Comparison of ENCODE assay signal across 24 mouse cellular contexts in genomic region chr10:39736187-39736586, GRCm38 (mm10). TPM values are rescaled to one million over a fixed set of nuclear protein-coding genes. Genes with fewer than 3 reads are reported as not detected.
DNase-seq lines count a peak whose midpoint lies in the region; ATAC-seq lines count a peak whose summit lies in the region.
"Had no signal": no experiment of that assay in that cellular context is flagged by ENCODE, and none has a peak within 500 bp of the region (broad histone marks: within the 10 kb centered on the region; RNA-seq: fewer than 3 reads in every experiment).

No protein-coding gene starts in this region.

- WGBS in hindbrain, embryonic 14.5 days = 72% methylated on average over 4 of the region's 4 CpGs
- WGBS in hindbrain, embryonic 13.5 days = 71% methylated on average over 4 of the region's 4 CpGs
- WGBS in neural tube, embryonic 13.5 days = 70% methylated on average over 4 of the region's 4 CpGs
- 77% methylated on average over 4 of the region's 4 CpGs for WGBS in neural tube, embryonic 15.5 days

- no peak for ATAC-seq in hindbrain, embryonic 14.5 days (ENCODE audit: low FRiP score)
- no peak for ATAC-seq in hindbrain, embryonic 13.5 days (ENCODE audit: low FRiP score)
- no peak for ATAC-seq in neural tube, embryonic 13.5 days (ENCODE audit: low read depth)
- ATAC-seq in neural tube, embryonic 15.5 days (ENCODE audit: low FRiP score) = no peak
- ATAC-seq in erythroid progenitor cell, adult 5-6 weeks (replicated peaks; ENCODE audit: low FRiP score, poor library complexity, severe bottlenecking) = no peak
- ATAC-seq: activated CD4-positive, CD25-positive, alpha-beta regulatory T cell, adult 4 months; forebrain, embryonic 14.5 days; forebrain, postnatal 0 days; hindbrain, embryonic 16.5 days; intestine, embryonic 16.5 days had no signal

- H3K4me2 ChIP-seq in hindbrain, embryonic 14.5 days (replicated peaks) = peak overlapping the region; percentile 15; the same call in 1 of the 2 replicates
- no peak overlapping the region for H3K4me2 ChIP-seq in hindbrain, embryonic 13.5 days
- 0 out of 2 replicates have a peak overlapping the region, but pooled peaks have one; percentile 3 for H3K4me2 ChIP-seq in neural tube, embryonic 13.5 days
- H3K4me2 ChIP-seq in neural tube, embryonic 15.5 days = 0 out of 2 replicates have a peak overlapping the region, but pooled peaks have one; percentile 13
- H3K4me2 ChIP-seq: heart, embryonic 13.5 days had no signal

- no peak for DNase-seq in hindbrain, embryonic 14.5 days (ENCODE audit: low spot score)
- no peak for DNase-seq in neural tube, embryonic 10.5 days (ENCODE audit: extremely low spot score, low spot score)
- DNase-seq in WW6 (ENCODE audit: low read depth, low spot score) = peak; percentile 50
- no peak for DNase-seq in heart, adult 11 months
- DNase-seq: adrenal gland, adult 8-10 months; adrenal gland, postnatal 25 days; cerebellum, adult 11-12 months; cerebellum, adult 8-10 months; cerebellum, postnatal 14 days; forebrain, postnatal 0 days; gastrocnemius, postnatal 25 days; heart, adult 2 months; heart, postnatal 14 days; heart, postnatal 4 days had no signal

- peaks cover 13% of the 10 kb centered on the region for H3K4me1 ChIP-seq in hindbrain, embryonic 14.5 days (replicated peaks; ENCODE audit: control insufficient read depth, insufficient read depth, low read length)
- peaks cover 22% of the 10 kb centered on the region for H3K4me1 ChIP-seq in hindbrain, embryonic 13.5 days (replicated peaks)
- peaks cover 27% of the 10 kb centered on the region for H3K4me1 ChIP-seq in neural tube, embryonic 13.5 days (replicated peaks)
- H3K4me1 ChIP-seq in neural tube, embryonic 15.5 days = peaks cover 12% of the 10 kb centered on the region

- no peak overlapping the region for H3K27ac ChIP-seq in hindbrain, embryonic 14.5 days
- no peak overlapping the region for H3K27ac ChIP-seq in hindbrain, embryonic 13.5 days
- no peak overlapping the region for H3K27ac ChIP-seq in neural tube, embryonic 13.5 days (replicated peaks)
- no peak overlapping the region for H3K27ac ChIP-seq in neural tube, embryonic 15.5 days (replicated peaks)
- H3K27ac ChIP-seq: heart, adult 2 months; heart, embryonic 10.5 days; heart, embryonic 13.5 days had no signal

- no peak overlapping the region for H3K4me3 ChIP-seq in hindbrain, embryonic 14.5 days (replicated peaks; ENCODE audit: low read length)
- no peak overlapping the region for H3K4me3 ChIP-seq in hindbrain, embryonic 13.5 days
- H3K4me3 ChIP-seq in neural tube, embryonic 13.5 days = no peak overlapping the region
- H3K4me3 ChIP-seq in neural tube, embryonic 15.5 days (replicated peaks) = no peak overlapping the region
- H3K4me3 ChIP-seq: heart, adult 2 months; heart, embryonic 10.5 days; heart, embryonic 13.5 days had no signal

- no peaks in the 10 kb centered on the region for H3K36me3 ChIP-seq in hindbrain, embryonic 14.5 days (replicated peaks; ENCODE audit: control insufficient read depth, insufficient read depth)
- H3K36me3 ChIP-seq in hindbrain, embryonic 13.5 days = no peaks in the 10 kb centered on the region
- H3K36me3 ChIP-seq in neural tube, embryonic 13.5 days = no peaks in the 10 kb centered on the region
- no peaks in the 10 kb centered on the region for H3K36me3 ChIP-seq in neural tube, embryonic 15.5 days
- H3K36me3 ChIP-seq: heart, embryonic 10.5 days; heart, embryonic 13.5 days had no signal

- H3K27me3 ChIP-seq in hindbrain, embryonic 14.5 days (ENCODE audit: control insufficient read depth, insufficient read depth, low read length) = no peaks in the 10 kb centered on the region
- no peaks in the 10 kb centered on the region for H3K27me3 ChIP-seq in hindbrain, embryonic 13.5 days
- no peaks in the 10 kb centered on the region for H3K27me3 ChIP-seq in neural tube, embryonic 13.5 days
- no peaks in the 10 kb centered on the region for H3K27me3 ChIP-seq in neural tube, embryonic 15.5 days (replicated peaks)
- H3K27me3 ChIP-seq: heart, embryonic 13.5 days had no signal

- H3K9ac ChIP-seq in hindbrain, embryonic 14.5 days = no peak overlapping the region
- no peak overlapping the region for H3K9ac ChIP-seq in hindbrain, embryonic 13.5 days
- H3K9ac ChIP-seq in neural tube, embryonic 13.5 days = no peak overlapping the region
- H3K9ac ChIP-seq in neural tube, embryonic 15.5 days (replicated peaks) = no peak overlapping the region
- H3K9ac ChIP-seq: forebrain, postnatal 0 days; heart, embryonic 13.5 days had no signal

- H3K9me3 ChIP-seq in hindbrain, embryonic 14.5 days (ENCODE audit: control insufficient read depth, low read length) = no peaks in the 10 kb centered on the region
- H3K9me3 ChIP-seq in hindbrain, embryonic 13.5 days = no peaks in the 10 kb centered on the region
- H3K9me3 ChIP-seq in neural tube, embryonic 13.5 days = no peaks in the 10 kb centered on the region
- H3K9me3 ChIP-seq in neural tube, embryonic 15.5 days (replicated peaks) = no peaks in the 10 kb centered on the region
- H3K9me3 ChIP-seq: heart, embryonic 10.5 days; heart, embryonic 13.5 days had no signal

RNA-seq across cellular contexts. Expression of gene Rev3l, which starts 4.3 kb away (rescaled TPM):
- polyA plus RNA-seq in hindbrain, embryonic 14.5 days (2014; fragmentation: Nextera tagmentation; extraction: Ambion mirVana) = 60.9 and 62.1 TPM in 2 replicates
- polyA plus RNA-seq in hindbrain, embryonic 13.5 days (2015; fragmentation: Nextera tagmentation; extraction: Ambion mirVana) = 29.2 and 30.7 TPM in 2 replicates
- polyA plus RNA-seq in neural tube, embryonic 13.5 days (2015; fragmentation: Nextera tagmentation; extraction: Ambion mirVana) = 27.3 and 28.3 TPM in 2 replicates
- 33.7 and 38.1 TPM in 2 replicates for polyA plus RNA-seq in neural tube, embryonic 15.5 days (2015; fragmentation: Nextera tagmentation; extraction: Ambion mirVana)
- 52.6 and 77.5 TPM in 2 replicates for total RNA-seq in erythroid progenitor cell, adult 5-6 weeks (2015; ENCODE audit: low replicate concordance)
- 49.8 and 56.7 TPM in 2 replicates for total RNA-seq in erythroid progenitor cell, adult 5-6 weeks (2017; ENCODE audit: low replicate concordance)
